Mouse (Mus musculus): Measurements from ENCODE around the gene Wdtc1.

- TF ChIP-seq POLR2A (IDR thresholded peaks at IDR 0.05; ENCODE audit: borderline replicate concordance, extremely low read depth, insufficient read depth, insufficient read length, poor library complexity, severe bottlenecking) (no peak), CTCF (IDR thresholded peaks at IDR 0.05; ENCODE audit: borderline replicate concordance, extremely low read depth, insufficient read depth, insufficient read length) (no peak)
These were observed 44.7 kb upstream of the Wdtc1 start for GRCm38 (mm10) chr4:133397961-133398360.

All from brain, embryonic 14.5 days (tissue).